Comparison of ENCODE assay signal across 9 mouse cellular contexts in genomic region chr16:37778529-37778928, GRCm38 (mm10). TPM values are rescaled to one million over a fixed set of nuclear protein-coding genes. Genes with fewer than 3 reads are reported as not detected.
DNase-seq lines count a peak whose midpoint lies in the region; ATAC-seq lines count a peak whose summit lies in the region.
"Had no signal": no experiment of that assay in that cellular context is flagged by ENCODE, and none has a peak within 500 bp of the region (broad histone marks: within the 10 kb centered on the region; RNA-seq: fewer than 3 reads in every experiment).

No protein-coding gene starts in this region.

- 0 out of 2 replicates have a peak, but pooled peaks cover 5% of the 10 kb centered on the region for H3K27me3 ChIP-seq in lung, embryonic 15.5 days
- H3K27me3 ChIP-seq in intestine, embryonic 15.5 days (replicated peaks), result 0 out of 2 replicates have a peak, but pooled peaks cover 2% of the 10 kb centered on the region
- H3K27me3 ChIP-seq in neural tube, embryonic 15.5 days (replicated peaks), result no peaks in the 10 kb centered on the region

- H3K27ac ChIP-seq in lung, embryonic 15.5 days, result peak overlapping the region; percentile 95
- H3K27ac ChIP-seq in intestine, embryonic 15.5 days, result 0 out of 2 replicates have a peak overlapping the region, but pooled peaks have one; percentile 27
- 0 out of 2 replicates have a peak overlapping the region, but pooled peaks have one; percentile 45 for H3K27ac ChIP-seq in neural tube, embryonic 15.5 days (replicated peaks)

- peak; percentile 17 for DNase-seq in embryo, embryonic 10.5 days (ENCODE audit: low spot score)
- DNase-seq in embryo, embryonic 11 days, result no peak
- DNase-seq in lung, postnatal 4 days, result no peak
- no peak for DNase-seq in right cerebral cortex, postnatal 36 days (ENCODE audit: low spot score in 2 of 2)
- no peak for DNase-seq in urinary bladder, postnatal 36 days (ENCODE audit: low spot score in 2 of 2)
- DNase-seq: layer of hippocampus, adult 9-11 months had no signal

- peak overlapping the region; percentile 10; the same call in 1 of the 2 replicates for H3K9ac ChIP-seq in lung, embryonic 15.5 days
- H3K9ac ChIP-seq in intestine, embryonic 15.5 days, result no peak overlapping the region
- no peak overlapping the region; the same call in 1 of the 2 replicates for H3K9ac ChIP-seq in neural tube, embryonic 15.5 days (replicated peaks)

- peak overlapping the region; percentile 66 for H3K4me2 ChIP-seq in lung, embryonic 15.5 days
- peak overlapping the region; percentile 74 for H3K4me2 ChIP-seq in intestine, embryonic 15.5 days (replicated peaks)
- peak overlapping the region; percentile 92 for H3K4me2 ChIP-seq in neural tube, embryonic 15.5 days

- ATAC-seq in lung, embryonic 15.5 days (ENCODE audit: borderline replicate concordance, extremely low read depth, low FRiP score, low TSS enrichment), result no peak
- no peak for ATAC-seq in intestine, embryonic 15.5 days
- no peak for ATAC-seq in neural tube, embryonic 15.5 days (ENCODE audit: low FRiP score)

- peak overlapping the region; percentile 90 for H3K4me3 ChIP-seq in lung, embryonic 15.5 days
- peak overlapping the region; percentile 68 for H3K4me3 ChIP-seq in intestine, embryonic 15.5 days (replicated peaks)
- H3K4me3 ChIP-seq in neural tube, embryonic 15.5 days (replicated peaks), result peak overlapping the region; percentile 15; the same call in 1 of the 2 replicates

- WGBS in lung, embryonic 15.5 days, result 30% methylated on average over 5 of the region's 5 CpGs
- WGBS in intestine, embryonic 15.5 days, result 38% methylated on average over 5 of the region's 5 CpGs
- WGBS in neural tube, embryonic 15.5 days, result 28% methylated on average over 5 of the region's 5 CpGs

- H3K36me3 ChIP-seq in lung, embryonic 15.5 days, result peaks cover 10% of the 10 kb centered on the region; the same call in 1 of the 2 replicates
- H3K36me3 ChIP-seq in intestine, embryonic 15.5 days, result no peaks in the 10 kb centered on the region
- H3K36me3 ChIP-seq in neural tube, embryonic 15.5 days, result no peaks in the 10 kb centered on the region

- H3K4me1 ChIP-seq in lung, embryonic 15.5 days, result peaks cover 39% of the 10 kb centered on the region
- 0 out of 2 replicates have a peak, but pooled peaks cover 11% of the 10 kb centered on the region for H3K4me1 ChIP-seq in intestine, embryonic 15.5 days (replicated peaks)
- H3K4me1 ChIP-seq in neural tube, embryonic 15.5 days, result peaks cover 41% of the 10 kb centered on the region

- H3K9me3 ChIP-seq in lung, embryonic 15.5 days, result no peaks in the 10 kb centered on the region
- H3K9me3 ChIP-seq in intestine, embryonic 15.5 days, result no peaks in the 10 kb centered on the region
- no peaks in the 10 kb centered on the region for H3K9me3 ChIP-seq in neural tube, embryonic 15.5 days (replicated peaks)

RNA-seq across cellular contexts. Expression of gene Fstl1, which starts 1.9 kb away (rescaled TPM):
- polyA plus RNA-seq in lung, embryonic 15.5 days (2015; fragmentation: Nextera tagmentation; extraction: Ambion mirVana), result 520 and 550 TPM in 2 replicates
- 232 and 269 TPM in 2 replicates for polyA plus RNA-seq in intestine, embryonic 15.5 days (2015; fragmentation: Nextera tagmentation; extraction: Ambion mirVana)
- polyA plus RNA-seq in neural tube, embryonic 15.5 days (2015; fragmentation: Nextera tagmentation; extraction: Ambion mirVana), result 123 and 145 TPM in 2 replicates

Comparison
In these comparisons a context has a peak if more than half of its experiments do, and no peak if none do; other contexts are left out.
1. H3K27ac ChIP-seq: peak in every context shown above with its lines; median percentile 95 in lung, embryonic 15.5 days; 45 in neural tube, embryonic 15.5 days; 27 in intestine, embryonic 15.5 days.
2. H3K4me3 ChIP-seq: peak in every context shown above with its lines; median percentile 90 in lung, embryonic 15.5 days; 68 in intestine, embryonic 15.5 days; 15 in neural tube, embryonic 15.5 days.